Mouse (Mus musculus) left cerebral cortex, adult 11 months (tissue): ENCODE data around the gene Uqcc2.
A peak's percentile ranks its signal among the peaks of the same experiment; 100 is the strongest.

Experiments
- DNase-seq: peaks from one replicate; pipeline ENCODE4 v3.0.0; 2022; ENCODE audit warnings: low spot score

The Uqcc2 gene

DNA sequence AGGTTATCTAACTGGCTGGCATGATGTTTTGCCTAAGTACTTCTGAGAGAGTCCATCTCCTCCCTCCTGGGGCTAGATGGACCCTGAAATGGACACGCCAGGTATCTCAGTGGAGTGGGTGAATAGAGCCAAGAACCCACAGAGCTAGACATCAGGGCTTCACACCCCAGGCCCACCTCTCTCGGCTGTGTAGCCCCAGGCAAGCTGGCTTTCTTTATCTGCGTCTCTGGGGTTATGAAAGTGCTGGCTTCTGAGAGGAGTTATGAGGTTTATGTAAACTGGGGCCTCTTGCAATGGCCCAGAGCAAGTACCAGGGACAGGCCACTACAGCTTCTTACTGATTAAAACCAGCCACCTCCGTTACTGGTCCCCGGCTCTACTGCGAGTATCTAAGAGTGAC, 21.2 kb upstream of the Uqcc2 start:
- DNase-seq, result no peak

- DNase-seq, result no peak
These were observed 20.5 kb upstream of the Uqcc2 start for GRCm38 (mm10) chr17:27154256-27154655.

- DNase-seq, result no peak
These were observed 20.1 kb upstream of the Uqcc2 start for GRCm38 (mm10) chr17:27153773-27154193.

DNA sequence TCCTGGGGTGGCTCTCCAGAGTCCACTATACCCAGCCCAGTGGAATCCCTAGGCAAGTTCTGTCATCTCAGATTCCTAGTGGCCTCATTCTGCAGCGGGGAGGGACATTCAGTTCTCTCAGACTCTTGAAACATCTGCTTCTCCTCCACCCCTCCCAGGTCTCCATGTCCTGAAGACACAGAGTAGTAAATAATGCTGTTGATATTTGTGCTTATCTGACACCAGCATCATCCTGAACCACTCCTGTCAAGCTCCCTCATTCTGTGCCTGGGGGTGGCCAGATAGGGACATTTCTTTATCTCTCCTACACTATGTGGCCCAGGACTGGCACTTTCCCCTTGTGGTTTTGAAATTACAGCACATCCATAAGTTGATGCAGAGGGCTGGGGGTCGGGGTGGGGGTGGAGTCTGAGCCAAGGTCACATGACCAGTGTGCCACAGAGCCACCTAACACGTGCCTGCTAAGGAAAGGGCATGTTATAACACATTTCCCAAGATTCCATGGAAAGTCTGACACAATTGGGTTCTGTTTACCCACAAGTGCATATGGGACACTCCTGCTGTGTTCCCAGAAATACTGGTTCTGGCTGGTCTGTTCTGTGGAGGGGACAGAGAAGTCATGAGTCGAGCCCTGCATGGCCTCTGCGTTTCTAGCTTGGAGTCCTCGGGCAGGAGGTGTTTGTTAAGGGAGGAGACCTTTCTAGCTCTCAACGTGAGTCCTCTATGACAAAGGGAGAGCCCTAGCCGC, 19.4 kb upstream of the Uqcc2 start:
- no peak for DNase-seq

GRCm38 (mm10) chr17:27151411-27151810, 17.7 kb upstream of the Uqcc2 start:
- no peak for DNase-seq

DNA sequence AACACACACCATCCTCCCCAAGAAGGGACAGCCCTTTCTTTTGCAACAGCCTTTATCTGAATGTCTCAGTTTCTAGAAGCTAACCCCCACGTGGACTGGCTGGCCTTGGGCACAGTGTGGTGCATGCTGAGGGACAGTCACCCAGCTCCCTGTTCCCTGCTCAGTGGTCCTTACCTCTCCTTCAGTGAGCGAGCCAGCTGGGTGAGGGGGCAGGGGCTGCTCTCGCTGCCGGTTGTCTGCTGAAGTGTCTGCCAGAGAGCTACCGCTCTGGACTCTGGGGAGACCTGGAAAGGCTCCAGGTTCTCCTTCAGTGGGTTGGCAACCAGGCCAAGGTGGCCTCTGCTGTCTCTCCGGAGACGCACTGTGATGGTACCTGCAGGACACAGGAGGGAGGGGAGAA, 17.2 kb upstream of the Uqcc2 start:
- DNase-seq, result no peak

GRCm38 (mm10) chr17:27146323-27146923, 12.7 kb upstream of the Uqcc2 start:
- DNase-seq, result no peak

DNA sequence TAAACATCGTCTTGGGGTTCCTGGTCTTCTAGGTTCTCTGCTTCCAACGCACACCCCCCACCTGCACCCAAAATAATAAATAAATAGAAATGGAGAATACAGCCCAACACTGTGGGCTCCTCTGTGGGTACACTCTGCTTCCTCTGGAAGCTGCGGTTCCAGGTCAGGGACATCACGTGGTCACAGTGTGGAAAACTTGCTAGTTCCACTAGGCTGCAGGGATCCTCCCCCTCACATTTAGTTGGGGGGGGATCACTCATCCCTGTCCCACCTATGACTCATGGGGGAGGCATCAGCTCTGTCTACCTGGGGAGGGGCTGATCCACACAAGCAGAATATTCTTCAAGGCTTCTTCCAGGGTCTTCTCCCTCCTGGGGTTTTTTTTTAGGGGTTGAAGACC, 10.4 kb upstream of the Uqcc2 start:
- DNase-seq, result no peak

DNA sequence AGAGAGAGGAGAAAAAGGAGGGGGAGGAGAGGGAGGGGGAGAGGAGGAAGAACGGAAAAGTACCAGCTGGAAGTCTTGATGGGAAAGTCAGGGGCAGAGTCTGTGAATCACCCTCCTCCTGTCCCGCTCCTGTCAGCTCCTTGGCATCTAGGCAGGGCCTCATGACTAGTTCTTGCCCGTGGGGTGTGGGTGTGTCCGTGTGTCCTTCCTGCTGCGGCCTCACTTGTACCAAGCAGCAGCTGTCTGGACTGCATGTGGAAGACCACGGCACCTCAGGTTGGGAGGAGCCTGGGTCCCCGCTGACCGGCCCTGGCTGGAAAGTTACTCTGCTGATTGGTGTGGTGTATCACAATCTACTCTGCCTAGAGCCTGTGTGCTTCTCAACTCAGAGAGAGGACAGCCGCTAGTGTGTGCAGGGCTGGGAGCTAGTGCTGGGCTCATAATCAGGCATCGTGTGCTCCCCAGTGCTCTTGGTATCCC, 8.3 kb upstream of the Uqcc2 start:
- DNase-seq, result no peak

- DNase-seq, result no peak
These were observed 6.5 kb upstream of the Uqcc2 start for GRCm38 (mm10) chr17:27140262-27140661.

DNA sequence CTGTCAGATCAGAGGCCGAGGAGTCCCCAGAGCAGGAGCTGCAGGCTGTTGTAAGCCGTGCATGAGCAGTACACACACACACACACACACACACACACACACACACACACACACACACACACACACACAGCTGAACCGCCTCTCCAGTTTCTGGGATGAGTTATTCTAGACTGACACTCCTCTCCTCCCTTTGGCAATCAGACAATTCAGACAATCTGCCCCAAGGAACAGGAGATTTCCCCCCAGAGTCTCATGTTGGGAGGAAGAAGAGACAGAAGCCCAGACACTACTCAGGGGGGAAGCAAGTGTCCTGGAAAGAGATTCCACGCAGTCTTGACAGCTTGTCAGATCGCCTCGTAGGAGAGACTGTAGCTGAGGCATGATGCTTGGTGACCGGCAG, 5.6 kb upstream of the Uqcc2 start:
- DNase-seq, result no peak

DNA sequence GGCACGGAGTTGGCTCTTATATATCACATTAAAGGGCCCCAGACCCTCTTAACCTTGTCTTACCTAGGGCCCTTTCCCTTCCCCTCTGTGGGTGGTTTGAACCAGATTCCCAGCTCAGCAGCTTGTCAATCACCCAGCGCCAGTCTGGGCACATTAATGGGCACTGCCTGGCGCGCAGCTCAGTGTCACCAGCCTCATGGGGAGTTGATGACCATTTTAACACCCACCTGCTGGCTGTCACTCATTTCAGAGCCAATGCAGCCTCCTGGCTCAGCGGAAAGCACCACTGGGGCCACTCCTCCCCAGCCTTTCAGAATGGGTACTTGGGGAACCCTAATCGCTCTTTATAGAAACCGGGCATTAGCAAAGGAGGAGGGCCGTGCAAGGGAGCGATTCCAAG, 4.7 kb upstream of the Uqcc2 start:
- no peak for DNase-seq

GRCm38 (mm10) chr17:27134715-27135114, 999 bp upstream of the Uqcc2 start:
- no peak for DNase-seq

GRCm38 (mm10) chr17:27134187-27134586, 471 bp upstream of the Uqcc2 start:
- DNase-seq, result no peak

DNA sequence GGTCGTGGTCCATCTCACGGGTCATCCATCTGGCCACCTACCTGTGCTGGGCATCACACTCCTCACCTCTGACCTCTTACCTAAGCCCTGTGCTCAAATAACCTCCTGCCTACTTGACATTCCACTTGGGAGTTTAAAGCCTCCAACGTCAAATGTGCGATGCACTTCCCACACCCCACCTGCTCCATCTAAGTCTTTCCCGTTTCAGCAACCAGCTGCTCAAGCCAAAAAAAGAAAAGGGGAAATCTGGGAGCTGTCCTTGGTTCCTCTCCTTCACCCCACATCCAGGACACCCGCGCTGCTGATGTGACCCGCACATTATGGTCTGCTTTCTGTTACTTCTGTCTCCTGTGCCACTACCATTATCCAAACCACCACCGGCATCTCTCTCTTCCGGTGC, 1.5 kb downstream of the Uqcc2 start:
- DNase-seq, result no peak

- DNase-seq, result peak; percentile 60
These were observed 2.5 kb downstream of the Uqcc2 start for GRCm38 (mm10) chr17:27131240-27131665.

DNA sequence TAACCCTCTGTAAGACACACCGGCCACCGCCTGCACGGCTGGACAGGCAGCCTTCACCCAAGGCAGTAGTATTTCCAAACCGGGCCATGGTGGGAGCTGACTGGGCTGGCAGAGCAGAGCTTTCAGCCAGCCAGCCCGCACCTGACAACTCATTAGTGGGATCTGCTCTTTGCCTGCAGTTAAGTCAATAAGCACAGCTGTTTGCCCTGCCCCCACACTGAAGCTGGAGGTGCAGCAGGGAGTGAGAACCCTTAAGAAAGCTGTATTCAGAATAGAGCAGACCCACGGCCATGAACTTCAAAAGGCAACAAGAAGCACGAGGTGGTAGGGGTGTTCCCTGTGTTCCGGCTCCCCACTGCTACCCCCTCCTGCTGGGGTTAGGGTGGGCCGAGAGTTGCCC, 3.5 kb downstream of the Uqcc2 start:
- no peak for DNase-seq

DNA sequence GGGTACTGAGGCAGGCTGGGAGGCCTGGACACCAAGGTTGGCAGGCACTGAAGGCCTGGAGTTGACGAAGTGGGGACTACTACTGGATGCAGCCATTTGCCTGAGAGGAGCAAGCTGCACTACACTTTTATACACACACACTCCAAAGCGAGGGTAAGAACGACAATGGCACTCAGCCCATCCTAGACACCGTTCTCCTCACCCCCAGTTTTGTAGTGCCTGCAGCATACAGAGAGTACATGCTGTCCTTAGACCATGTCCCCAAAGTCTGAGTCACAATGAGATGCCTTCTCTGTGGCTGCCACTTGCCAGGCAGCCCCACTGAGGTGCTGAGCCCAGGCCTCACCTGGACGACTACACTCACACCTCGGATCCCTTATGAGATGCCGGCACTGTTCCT, 3.9 kb downstream of the Uqcc2 start:
- no peak for DNase-seq

DNA sequence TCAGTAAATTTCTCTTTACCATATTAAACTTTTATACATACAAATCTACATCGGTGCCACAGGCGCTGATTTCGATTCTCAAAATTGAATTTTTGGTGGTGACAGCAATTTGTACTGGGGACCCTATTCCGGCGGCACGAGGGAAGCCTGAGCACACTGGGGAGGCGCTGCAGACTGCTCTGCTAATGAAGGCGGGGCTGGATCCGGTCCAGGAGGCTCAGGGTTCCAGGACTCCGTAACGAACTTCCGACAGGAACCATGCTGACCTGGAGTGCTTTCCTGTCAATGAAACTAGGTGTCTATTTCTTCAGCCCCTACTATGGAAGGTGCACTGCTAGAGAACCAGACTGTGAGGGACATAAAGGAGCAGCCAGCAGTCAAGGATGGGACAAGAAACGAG, 4.4 kb downstream of the Uqcc2 start:
- DNase-seq, result no peak

DNA sequence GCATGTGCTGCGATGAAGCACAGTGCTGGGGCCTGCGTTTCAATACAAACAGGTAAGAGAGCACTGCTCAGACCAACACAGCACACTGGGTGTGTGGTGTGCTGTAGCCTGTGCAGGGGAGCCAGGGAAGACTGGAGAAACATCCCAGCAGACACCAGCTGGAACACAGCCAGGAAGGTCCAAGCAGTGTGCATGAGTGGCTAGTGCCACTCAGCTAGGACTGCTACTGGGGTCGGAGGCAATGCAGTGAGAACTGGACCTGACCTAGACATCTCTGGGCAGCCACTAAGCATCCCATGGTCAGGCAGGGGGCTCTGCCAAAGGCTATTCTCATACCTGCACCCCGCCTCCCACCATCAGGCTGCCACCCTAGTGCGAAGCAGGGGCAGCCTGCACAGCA, 5.5 kb downstream of the Uqcc2 start:
- DNase-seq, result no peak

GRCm38 (mm10) chr17:27126974-27127373, 6.7 kb downstream of the Uqcc2 start:
- DNase-seq, result no peak

DNA sequence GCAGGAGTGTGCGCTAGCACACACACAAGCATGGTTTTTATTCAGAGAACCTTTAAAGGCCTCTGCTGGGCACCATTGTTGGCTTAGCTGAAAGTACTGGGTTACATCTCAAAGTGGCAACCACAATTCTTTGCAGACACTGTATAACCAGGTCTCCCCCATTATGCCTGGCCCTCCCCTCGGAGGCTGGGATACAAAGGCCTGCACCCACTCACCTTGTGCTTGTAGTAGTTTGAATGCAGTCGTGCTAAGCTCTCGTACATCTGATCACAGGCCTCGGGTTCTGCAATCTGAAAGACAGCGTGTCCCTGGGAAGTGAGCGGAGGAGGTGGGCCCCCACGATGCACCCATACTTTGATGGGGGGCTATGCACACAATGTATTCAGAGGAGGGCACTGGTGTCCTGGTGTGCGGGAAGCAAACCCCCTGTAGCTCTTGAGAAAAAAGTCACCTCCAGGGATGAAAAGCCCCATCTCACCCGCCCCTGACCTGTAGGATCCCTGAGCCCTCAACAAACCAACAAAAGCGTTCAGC, 8.0 kb downstream of the Uqcc2 start:
- DNase-seq, result no peak

- DNase-seq, result peak; percentile 67
These were observed 8.5 kb downstream of the Uqcc2 start for GRCm38 (mm10) chr17:27125185-27125584.
